Mouse (Mus musculus) left cerebral cortex, postnatal 36 days (tissue): ENCODE data around the gene Golt1b. TPM values are rescaled to one million over a fixed set of nuclear protein-coding genes. Genes with fewer than 3 reads are reported as not detected.

Source experiments
- total RNA-seq, 2 experiments: library from RNA; stranded (reverse); gene quantifications; 2 replicates each; pipeline ENCODE4 v1.2.3; 2021

The Golt1b gene
- total RNA-seq, 2 experiments from 2014 or later, result 33.1 to 34.1 TPM

Other genes starting within 250 kb of the Golt1b start
- 1 to 10 TPM in 1 of 2 experiments, not detected in 1; 1.4 TPM for gene Slco1a6, start 178.7 kb upstream of the Golt1b start, total RNA-seq
- not detected for gene Iapp, start 88.8 kb upstream of the Golt1b start, total RNA-seq
- gene Slco1a5, start 64.2 kb upstream of the Golt1b start, total RNA-seq, result under 1 TPM in 1 of 2 experiments, not detected in 1; 0.16 TPM
- 10 to 100 TPM; 11.6 to 13.2 TPM for gene Pyroxd1, start 41.6 kb upstream of the Golt1b start, total RNA-seq
- 10 to 100 TPM; 26.0 to 27.3 TPM for gene Recql, start 134 bp upstream of the Golt1b start, total RNA-seq
- gene Spx, start 26.2 kb downstream of the Golt1b start, total RNA-seq, result 1 to 10 TPM in 1 of 2 experiments, under 1 TPM in 1; 0.96 to 1.3 TPM
- not detected for gene Gys2, start 85.9 kb downstream of the Golt1b start, total RNA-seq
- gene Ldhb, start 120.7 kb downstream of the Golt1b start, total RNA-seq, result 100 to 1,000 TPM; 783 to 917 TPM
- 1 to 10 TPM; 2.2 to 2.7 TPM for gene Kcnj8, start 184.4 kb downstream of the Golt1b start, total RNA-seq